Mouse (Mus musculus): ENCODE measurements around the gene Gm37419.

DNA sequence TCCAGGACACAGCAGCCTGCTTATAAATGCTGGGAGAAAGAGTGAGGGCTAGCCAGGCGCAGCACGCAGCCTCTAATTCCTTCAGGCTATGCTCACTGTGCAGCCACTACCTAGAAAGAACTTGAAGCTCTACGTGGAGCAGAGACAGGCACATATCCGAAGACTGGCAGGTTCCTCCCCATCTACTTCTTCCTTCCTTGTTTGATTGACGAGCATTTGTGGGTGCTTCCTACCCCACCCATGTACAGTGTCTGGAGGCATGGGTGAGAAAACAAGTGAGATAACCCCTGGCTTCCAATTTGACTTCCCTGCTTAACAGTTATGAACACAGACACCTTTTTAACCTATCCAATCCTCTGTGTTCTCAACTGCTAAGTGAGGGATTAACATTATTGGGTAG is 28.5 kb downstream of the Gm37419 start:
- TF ChIP-seq POLR2A (IDR thresholded peaks at IDR 0.05; ENCODE audit: low read depth, low read length) (no peak), CTCF (IDR thresholded peaks at IDR 0.05; ENCODE audit: extremely low read depth, insufficient read depth, insufficient read length, insufficient replicate concordance) (no peak)
